Mouse (Mus musculus) midbrain, embryonic 12.5 days (tissue): ENCODE results near the gene Ube2m. TPM values are rescaled to one million over a fixed set of nuclear protein-coding genes. Genes with fewer than 3 reads are reported as not detected.

Source experiments
- ATAC-seq: fragments of 200-750 bp; cut with Nextera tagmentation; 2 replicates; pipeline ENCODE4 v1.8.0; 2017; ENCODE audit warnings: low read depth, moderate TSS enrichment, moderate library complexity; ENCODE audit not compliant: low FRiP score
- H3K27ac ChIP-seq: fragments of 300-500 bp; sonication (generic); replicated peaks from 2 replicates; pipeline ENCODE4 v1.5.1; 2016; ENCODE audit warnings: mild to moderate bottlenecking
- H3K27me3 ChIP-seq: fragments of 300-500 bp; sonication (generic); 2 replicates; pipeline ENCODE4 v1.6.1; 2016; ENCODE audit warnings: mild to moderate bottlenecking
- H3K36me3 ChIP-seq: fragments of 300-500 bp; sonication (generic); 2 replicates; pipeline ENCODE4 v1.6.1; 2016
- H3K4me1 ChIP-seq: fragments of 300-500 bp; sonication (generic); 2 replicates; pipeline ENCODE4 v1.6.1; 2016
- H3K4me2 ChIP-seq: fragments of 300-500 bp; sonication (generic); replicated peaks from 2 replicates; pipeline ENCODE4 v1.6.1; 2016; ENCODE audit warnings: mild to moderate bottlenecking, moderate library complexity
- H3K4me3 ChIP-seq: fragments of 300-500 bp; sonication (generic); 2 replicates; pipeline ENCODE4 v1.5.1; 2016; ENCODE audit warnings: mild to moderate bottlenecking
- H3K9ac ChIP-seq: fragments of 300-500 bp; sonication (generic); replicated peaks from 2 replicates; pipeline ENCODE4 v1.6.1; 2016; ENCODE audit warnings: mild to moderate bottlenecking, moderate library complexity
- H3K9me3 ChIP-seq: fragments of 300-500 bp; sonication (generic); 2 replicates; pipeline ENCODE4 v1.6.1; 2016; ENCODE audit warnings: mild to moderate bottlenecking
- WGBS: fragments of 180-500 bp; shearing (Covaris S2); methylation state at CpG from one replicate; pipeline ENCODE4 v1.1.7; 2016; 5-methylcytosine and 5-hydroxymethylcytosine counted together
- polyA plus RNA-seq: library from polyadenylated mRNA; unstranded; fragments of >200 nt; fragmentation: Nextera tagmentation; extraction: Ambion mirVana; gene quantifications from 2 replicates; pipeline ENCODE4 v1.2.1, GENCODE M21; 2016

Ube2m gene
- polyA plus RNA-seq, 1 experiment from 2014 or later = 143 TPM

DNA sequence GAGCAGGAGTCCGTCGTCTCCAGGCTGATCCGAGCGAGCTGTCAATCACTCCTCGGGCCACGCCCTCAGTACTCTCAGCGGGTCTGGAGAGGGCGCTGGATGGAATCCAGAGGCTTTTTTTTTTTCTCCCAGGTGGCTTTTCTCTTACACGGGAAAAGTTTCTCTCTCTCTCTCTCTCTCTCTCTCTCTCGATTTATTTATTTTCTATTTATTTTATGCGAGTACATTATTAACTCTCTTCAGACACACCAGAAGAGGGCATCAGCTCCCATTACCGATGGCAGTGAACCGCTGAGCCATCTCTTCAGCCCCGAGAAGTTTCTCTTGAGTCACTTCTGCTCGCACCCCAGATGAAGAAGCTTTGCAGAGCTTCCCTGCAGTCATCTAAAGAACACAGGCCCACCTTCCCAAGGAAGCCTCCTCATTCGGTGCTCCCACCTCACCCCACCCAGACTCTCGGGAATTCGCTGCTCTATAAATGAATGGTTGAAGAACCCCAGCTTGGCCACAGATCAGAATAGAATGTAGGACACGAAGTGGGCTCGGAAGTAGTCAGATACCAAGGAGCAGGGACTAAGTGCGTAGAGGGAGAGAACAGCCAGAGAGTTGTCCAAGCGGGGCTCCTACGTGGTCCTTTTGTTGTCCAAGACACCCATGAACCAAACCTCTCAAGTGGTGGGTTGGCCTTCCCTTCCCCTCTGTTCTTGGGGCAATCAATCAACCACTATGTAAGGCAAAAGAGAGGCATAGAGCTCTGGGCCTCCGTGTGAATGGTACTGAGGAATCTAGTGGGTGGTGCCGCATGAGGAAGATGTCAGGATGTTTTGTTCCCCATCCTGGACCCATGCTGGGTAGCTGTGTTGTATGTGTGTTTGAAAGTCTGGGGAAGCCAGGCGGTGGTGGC, 27.8 kb downstream of the Ube2m start, which contains the start of gene Zbtb45:
Gene Zbtb45, minus strand, starts transcription at position 30 of the 904 bp plus-strand sequence.
- ATAC-seq = no peak
- Histone ChIP-seq H3K9ac (peak within 1 kb of the TSS; percentile 75), H3K36me3 (peaks cover 28% of the 10 kb centered on the region), H3K27ac (peak within 1 kb of the TSS; percentile 90), H3K9me3 (no peaks in the 10 kb centered on the region), H3K4me3 (peak within 1 kb of the TSS; percentile 58), H3K4me1 (peaks cover 28% of the 10 kb centered on the region), H3K27me3 (peaks cover 21% of the 10 kb centered on the region), H3K4me2 (peak within 1 kb of the TSS; percentile 73)
- WGBS = 15% methylated on average over 26 of the region's 26 CpGs

DNA sequence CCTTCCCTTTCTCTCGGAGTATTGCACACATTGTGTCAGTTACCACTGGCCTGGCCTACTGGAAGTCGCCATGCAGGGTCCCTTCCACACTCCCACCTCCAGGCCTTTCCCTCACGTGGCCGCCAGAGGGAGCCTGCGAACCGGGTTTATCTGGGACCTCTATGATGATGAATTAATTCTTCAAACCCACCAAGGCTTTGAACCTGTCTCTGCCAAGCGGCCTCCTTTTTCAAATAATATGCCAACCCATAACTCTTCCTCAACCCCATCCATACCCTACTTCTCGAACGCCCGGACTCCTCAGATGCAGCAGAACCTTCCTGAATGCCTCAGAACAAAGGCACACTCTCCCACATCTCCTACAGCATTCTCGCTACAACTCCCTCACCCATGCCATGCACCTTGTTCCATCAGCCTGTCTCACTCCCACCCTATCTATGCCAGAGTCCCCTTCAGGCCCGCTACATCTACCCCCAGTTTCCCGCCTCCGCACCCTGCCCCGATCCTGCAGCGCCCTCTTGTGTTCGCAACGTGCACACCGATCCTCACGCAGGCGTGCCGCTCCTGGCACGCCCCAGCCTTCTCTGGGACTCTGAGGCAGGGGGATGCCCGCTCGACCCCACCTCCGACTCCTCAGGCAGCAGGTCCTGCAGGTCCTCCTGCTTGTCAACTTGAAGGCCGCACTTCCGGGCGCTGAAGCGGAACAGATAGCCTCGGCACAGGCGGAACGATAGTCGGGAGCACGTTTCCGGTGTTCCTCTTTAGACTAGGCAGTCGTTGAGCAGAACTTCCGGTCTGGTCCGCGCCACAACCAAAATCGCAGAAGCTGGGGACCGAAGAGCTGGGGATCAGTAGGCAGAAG, 28.7 kb downstream of the Ube2m start:
- H3K27ac ChIP-seq = peak overlapping the region; percentile 90
- H3K27me3 ChIP-seq = peaks cover 21% of the 10 kb centered on the region
- ATAC-seq = peak; percentile 90
- peaks cover 33% of the 10 kb centered on the region for H3K36me3 ChIP-seq
- peak overlapping the region; percentile 73 for H3K4me2 ChIP-seq
- H3K9me3 ChIP-seq = no peaks in the 10 kb centered on the region
- H3K4me3 ChIP-seq = peak overlapping the region; percentile 58
- WGBS = under 1% methylated on average over 42 of the region's 42 CpGs
- peaks cover 28% of the 10 kb centered on the region for H3K4me1 ChIP-seq
- H3K9ac ChIP-seq = peak overlapping the region; percentile 75

DNA sequence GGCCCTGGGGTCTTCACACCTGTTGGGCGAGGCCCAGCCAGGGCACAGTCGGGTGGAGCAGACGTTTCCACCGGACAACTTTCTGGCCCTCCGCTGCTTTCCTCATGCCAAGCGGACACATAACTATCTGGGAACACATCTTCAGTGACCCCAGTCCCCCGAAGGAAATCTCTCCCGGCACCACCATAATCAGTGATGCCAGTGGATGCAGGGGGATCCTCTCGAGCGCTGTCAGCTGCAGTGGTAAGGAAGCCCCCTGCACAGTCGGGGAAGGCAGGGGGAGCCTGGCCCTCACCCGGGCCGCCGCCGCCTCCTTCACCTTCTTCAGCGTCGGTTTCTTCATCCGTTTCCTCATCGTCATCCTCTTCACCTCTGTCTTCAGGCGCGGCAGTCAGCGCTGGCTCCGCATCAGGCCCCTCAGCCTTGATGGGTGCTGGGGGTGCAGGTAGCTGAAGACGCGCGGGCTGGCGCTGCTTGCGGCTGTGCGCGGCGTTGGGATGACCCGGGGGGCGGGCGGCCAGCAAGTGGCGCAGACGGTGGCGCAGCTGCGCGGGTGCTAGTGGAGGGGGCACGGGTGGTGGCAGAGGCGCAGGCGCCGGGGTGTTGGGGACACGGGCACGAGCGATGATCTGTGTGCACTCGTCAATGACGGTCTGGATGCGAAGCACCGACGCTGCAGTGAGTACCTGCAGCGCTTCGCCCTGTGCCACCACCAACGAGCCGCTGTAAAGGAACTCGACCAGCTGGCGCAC, 30.6 kb downstream of the Ube2m start:
- no peak overlapping the region for H3K27ac ChIP-seq
- H3K4me2 ChIP-seq = peak overlapping the region; percentile 34
- H3K9ac ChIP-seq = peak overlapping the region; percentile 41; the same call in 1 of the 2 replicates
- peaks cover 21% of the 10 kb centered on the region for H3K27me3 ChIP-seq
- no peak for ATAC-seq
- H3K4me1 ChIP-seq = peaks cover 28% of the 10 kb centered on the region
- WGBS = 35% methylated on average over 57 of the region's 57 CpGs
- peaks cover 33% of the 10 kb centered on the region for H3K36me3 ChIP-seq
- H3K9me3 ChIP-seq = no peaks in the 10 kb centered on the region
- H3K4me3 ChIP-seq = peak overlapping the region; percentile 22

DNA sequence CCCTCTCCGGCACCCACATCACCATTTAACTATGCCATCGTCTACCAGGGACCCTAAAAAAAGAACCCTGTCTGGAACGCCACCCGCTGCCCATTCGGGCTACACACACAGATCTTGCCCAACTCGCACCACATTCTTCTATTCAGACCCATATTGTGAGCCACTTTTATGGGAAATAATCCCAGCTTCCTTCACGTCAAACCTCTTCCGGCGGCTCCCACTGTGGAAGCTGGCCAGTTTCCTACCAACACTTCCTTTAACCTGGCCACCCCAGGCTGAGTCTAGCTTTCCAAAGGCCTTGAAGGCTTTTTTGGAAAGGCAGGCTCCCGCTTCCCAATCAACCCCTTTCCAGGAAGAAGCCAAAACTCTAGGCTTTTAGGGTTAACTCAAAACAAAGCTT, 31.5 kb downstream of the Ube2m start:
- ATAC-seq = no peak
- Histone ChIP-seq H3K4me3 (no peak overlapping the region), H3K9ac (no peak overlapping the region), H3K36me3 (peaks cover 33% of the 10 kb centered on the region), H3K27ac (no peak overlapping the region), H3K27me3 (peaks cover 21% of the 10 kb centered on the region), H3K4me1 (peaks cover 28% of the 10 kb centered on the region), H3K9me3 (no peaks in the 10 kb centered on the region), H3K4me2 (no peak overlapping the region)
- 88% methylated on average over 10 of the region's 10 CpGs for WGBS

DNA sequence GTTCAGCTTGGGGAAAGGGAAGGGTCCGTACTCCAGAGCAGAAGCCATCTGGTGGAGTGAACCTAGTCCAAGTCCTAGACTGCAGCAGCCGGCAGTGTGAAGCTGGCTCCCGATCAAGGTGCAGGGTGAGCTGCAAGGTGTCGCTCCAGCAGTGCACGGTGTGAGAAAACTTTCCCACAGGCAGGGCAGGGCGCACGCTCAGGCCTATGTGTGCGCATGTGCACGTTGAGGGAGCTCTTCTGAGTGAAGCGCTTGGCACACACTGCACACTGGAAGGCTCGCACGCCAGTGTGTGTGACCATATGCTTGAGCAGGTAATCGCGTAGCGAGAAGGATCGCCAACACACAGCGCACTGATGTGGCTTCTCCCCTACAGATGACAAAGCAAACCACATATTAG, 32.1 kb downstream of the Ube2m start:
- Histone ChIP-seq H3K4me2 (no peak overlapping the region), H3K9me3 (no peaks in the 10 kb centered on the region), H3K27me3 (peaks cover 21% of the 10 kb centered on the region), H3K9ac (no peak overlapping the region), H3K4me3 (no peak overlapping the region), H3K27ac (no peak overlapping the region), H3K36me3 (peaks cover 33% of the 10 kb centered on the region), H3K4me1 (peaks cover 28% of the 10 kb centered on the region)
- WGBS = 91% methylated on average over 17 of the region's 17 CpGs
- no peak for ATAC-seq

DNA sequence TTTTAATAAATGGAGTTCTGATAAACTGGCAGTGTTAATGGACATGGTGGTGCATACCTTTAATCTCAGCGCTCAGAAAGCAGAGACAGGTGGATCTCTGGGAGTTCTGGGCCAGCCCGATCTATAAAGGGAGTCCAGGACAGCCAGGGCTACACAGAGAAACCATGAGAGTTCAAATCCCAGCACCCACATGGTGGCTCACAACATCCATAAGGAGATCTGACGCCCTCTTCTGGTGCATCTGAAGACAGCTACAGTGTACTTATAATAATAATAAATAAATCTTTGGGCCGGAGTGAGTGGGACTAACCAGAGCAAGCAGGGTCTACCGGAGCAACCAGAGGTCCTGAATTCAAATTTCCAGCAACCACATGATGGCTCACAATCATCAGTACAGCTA, 34.7 kb downstream of the Ube2m start:
- H3K36me3 ChIP-seq = peaks cover 33% of the 10 kb centered on the region

DNA sequence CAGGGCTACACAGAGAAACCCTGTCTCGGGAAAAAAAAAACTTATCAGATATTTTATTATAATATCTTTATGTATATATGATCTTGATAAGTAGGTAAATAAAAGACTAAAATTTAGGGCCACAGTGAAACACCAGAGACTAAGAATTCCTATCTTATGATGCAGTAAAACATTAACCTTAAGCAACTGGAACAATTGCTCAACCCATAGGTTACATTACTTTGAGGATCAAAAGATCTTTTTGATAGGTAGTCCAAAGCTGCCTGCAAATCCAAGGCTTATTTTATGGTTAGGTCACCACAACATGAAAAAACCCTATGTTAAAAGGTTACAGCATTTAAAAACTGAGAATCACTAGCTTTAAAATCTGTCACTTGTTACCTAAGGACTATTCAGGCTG, 36.5 kb downstream of the Ube2m start:
- H3K4me2 ChIP-seq = no peak overlapping the region
- peaks cover 18% of the 10 kb centered on the region for H3K36me3 ChIP-seq
- 71% methylated on average over 1 of the region's 1 CpGs for WGBS
- H3K9ac ChIP-seq = no peak overlapping the region
- H3K4me3 ChIP-seq = no peak overlapping the region
- H3K27ac ChIP-seq = no peak overlapping the region
- no peak for ATAC-seq
- 0 out of 2 replicates have a peak, but pooled peaks cover 2% of the 10 kb centered on the region for H3K27me3 ChIP-seq
- no peaks in the 10 kb centered on the region for H3K4me1 ChIP-seq
- no peaks in the 10 kb centered on the region for H3K9me3 ChIP-seq

More for the DNA sequence above, 34.7 kb downstream of the Ube2m start:
- no peak overlapping the region for H3K27ac ChIP-seq
- H3K9ac ChIP-seq = no peak overlapping the region
- peaks cover 20% of the 10 kb centered on the region for H3K27me3 ChIP-seq
- no peak overlapping the region for H3K4me3 ChIP-seq
- H3K4me1 ChIP-seq = peaks cover 15% of the 10 kb centered on the region
- WGBS = 74% methylated on average over 5 of the region's 5 CpGs
- H3K4me2 ChIP-seq = no peak overlapping the region
- H3K9me3 ChIP-seq = no peaks in the 10 kb centered on the region
- ATAC-seq = no peak

DNA sequence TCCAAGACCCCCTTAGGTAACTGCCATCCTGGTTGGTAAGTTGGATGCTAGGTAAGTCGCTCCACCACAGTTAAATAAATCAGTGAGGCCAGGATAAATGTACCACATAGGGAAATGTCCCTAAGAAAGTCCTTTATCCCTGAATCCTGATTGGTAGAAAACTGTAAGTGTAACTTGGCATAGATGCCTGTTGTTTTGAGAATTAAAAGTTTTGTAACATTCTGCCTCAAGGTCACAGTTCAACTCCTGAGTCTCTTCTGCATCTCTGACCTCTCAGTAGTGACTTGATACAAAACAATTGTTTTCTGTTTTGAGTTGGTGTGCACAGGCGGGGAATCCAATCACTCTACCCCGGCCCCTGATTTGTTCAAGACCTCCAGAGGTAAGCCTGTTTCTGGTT, 39.2 kb downstream of the Ube2m start, which contains the start of gene Trim28:
Gene Trim28, plus strand, starts transcription at position 264 of the 400 bp plus-strand sequence.
- no peaks in the 10 kb centered on the region for H3K27me3 ChIP-seq
- no peaks in the 10 kb centered on the region for H3K4me1 ChIP-seq
- H3K36me3 ChIP-seq = no peaks in the 10 kb centered on the region
- H3K4me3 ChIP-seq = no peak within 1 kb of the TSS
- H3K4me2 ChIP-seq = no peak within 1 kb of the TSS
- ATAC-seq = no peak
- H3K9ac ChIP-seq = no peak within 1 kb of the TSS
- WGBS = 83% methylated on average over 3 of the region's 3 CpGs
- H3K27ac ChIP-seq = no peak within 1 kb of the TSS
- H3K9me3 ChIP-seq = no peaks in the 10 kb centered on the region

DNA sequence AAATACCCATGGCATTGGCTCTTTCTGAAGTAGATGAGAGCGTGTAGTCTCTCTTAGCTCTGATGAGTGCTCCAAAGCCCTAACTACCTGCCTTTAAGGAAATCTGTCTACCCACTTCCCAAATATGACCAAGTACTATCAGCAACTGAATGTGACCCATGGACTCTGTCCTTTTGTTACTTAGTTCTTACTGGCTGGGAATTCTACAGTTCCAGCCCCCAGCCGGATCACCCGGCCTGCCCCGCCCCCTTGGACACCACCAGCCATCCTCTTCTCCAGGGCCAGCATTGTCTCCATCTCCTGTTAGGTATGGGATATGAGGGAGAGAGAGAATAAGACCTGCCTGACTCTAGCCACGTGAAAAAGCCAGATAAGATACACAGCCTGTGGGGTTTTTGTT, 40.0 kb downstream of the Ube2m start, which contains the start of gene Slc27a5:
Gene Slc27a5, minus strand, starts transcription at position 140 of the 400 bp plus-strand sequence.
- Histone ChIP-seq H3K27me3 (no peaks in the 10 kb centered on the region), H3K4me1 (no peaks in the 10 kb centered on the region), H3K4me3 (no peak within 1 kb of the TSS), H3K9me3 (no peaks in the 10 kb centered on the region), H3K4me2 (no peak within 1 kb of the TSS), H3K27ac (no peak within 1 kb of the TSS), H3K9ac (no peak within 1 kb of the TSS), H3K36me3 (no peaks in the 10 kb centered on the region)
- 80% methylated on average over 5 of the region's 5 CpGs for whole genome bisulfite sequencing
- ATAC-seq = no peak

DNA sequence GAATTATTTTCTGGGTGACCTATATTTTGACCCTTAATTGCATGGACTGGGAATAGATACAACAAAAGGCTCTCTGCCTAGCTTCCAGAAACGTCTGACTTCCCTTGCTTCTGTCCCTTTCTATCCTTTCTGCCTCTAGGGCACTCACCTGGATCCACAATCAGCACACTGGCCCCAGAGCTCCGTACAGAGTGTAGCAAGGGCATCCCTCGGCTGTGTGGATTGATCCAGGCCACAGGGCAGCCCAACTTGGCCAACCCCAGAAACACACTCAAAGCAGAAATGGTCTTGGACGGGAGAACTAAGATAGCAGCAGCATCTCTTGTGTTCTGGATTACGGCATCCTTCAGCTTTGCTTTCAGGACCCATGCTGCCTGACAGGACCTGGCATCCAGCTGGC, 40.8 kb downstream of the Ube2m start:
- no peaks in the 10 kb centered on the region for H3K4me1 ChIP-seq
- no peaks in the 10 kb centered on the region for H3K9me3 ChIP-seq
- H3K4me2 ChIP-seq = no peak overlapping the region
- 68% methylated on average over 5 of the region's 5 CpGs for WGBS
- H3K27ac ChIP-seq = no peak overlapping the region
- H3K9ac ChIP-seq = no peak overlapping the region
- no peak for ATAC-seq
- no peak overlapping the region for H3K4me3 ChIP-seq
- no peaks in the 10 kb centered on the region for H3K36me3 ChIP-seq
- no peaks in the 10 kb centered on the region for H3K27me3 ChIP-seq

DNA sequence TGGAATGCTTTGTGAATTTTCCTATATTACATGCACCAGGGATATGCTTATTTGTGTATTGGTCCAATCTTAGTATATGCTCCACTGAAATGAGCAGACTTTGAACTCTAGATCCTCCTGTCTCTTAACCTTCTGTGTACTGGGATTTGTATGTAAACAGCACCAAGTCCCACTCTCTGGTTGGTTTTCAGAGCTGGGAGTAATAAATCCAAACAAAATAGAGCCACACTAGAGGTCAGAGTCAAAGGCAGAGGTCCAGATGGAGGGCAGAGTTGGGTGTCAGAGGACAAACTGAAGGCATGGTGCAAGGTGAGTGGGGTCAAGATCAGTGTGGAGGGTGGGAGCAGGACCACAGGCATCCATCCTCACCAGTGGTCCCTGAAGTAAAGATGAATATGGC, 42.2 kb downstream of the Ube2m start:
- no peak overlapping the region for H3K4me2 ChIP-seq
- no peak for ATAC-seq

More for the DNA sequence above, 42.2 kb downstream of the Ube2m start:
- H3K4me3 ChIP-seq = no peak overlapping the region
- H3K36me3 ChIP-seq = no peaks in the 10 kb centered on the region
- H3K9me3 ChIP-seq = no peaks in the 10 kb centered on the region
- H3K27ac ChIP-seq = no peak overlapping the region
- no peaks in the 10 kb centered on the region for H3K4me1 ChIP-seq
- H3K27me3 ChIP-seq = no peaks in the 10 kb centered on the region
- no peak overlapping the region for H3K9ac ChIP-seq
